Mouse (Mus musculus): ENCODE data around the gene 1700001K19Rik.

DNA sequence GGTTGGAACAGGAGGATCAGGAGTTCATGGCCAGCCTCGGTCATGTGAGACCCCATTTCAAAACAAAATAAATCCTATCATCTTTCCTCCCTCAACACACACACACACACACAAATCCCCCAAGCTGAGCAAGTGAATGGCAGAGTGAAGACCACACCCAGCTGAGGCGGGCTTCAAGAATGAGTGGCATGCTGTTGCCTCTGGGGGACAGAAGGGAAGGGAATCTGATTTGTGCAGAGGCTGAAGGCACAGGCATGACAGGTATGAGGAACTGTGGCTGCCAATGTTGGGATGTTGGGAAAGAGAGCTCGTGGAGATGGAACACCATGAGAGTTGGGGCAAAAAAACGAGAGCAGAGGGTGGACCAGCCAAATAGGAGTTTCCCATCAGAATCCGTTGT, 28.9 kb upstream of the 1700001K19Rik start:
- no peak for TF ChIP-seq CTCF (IDR thresholded peaks at IDR 0.05; ENCODE audit: borderline replicate concordance, insufficient read depth, low read depth, low read length)
- no peak for TF ChIP-seq POLR2A (IDR thresholded peaks at IDR 0.05; ENCODE audit: borderline replicate concordance, insufficient read depth, low read length)
